Mouse (Mus musculus) cerebellum, adult 2 months (tissue): ENCODE results near the gene Klf16. TPM values are rescaled to one million over a fixed set of nuclear protein-coding genes. Genes with fewer than 3 reads are reported as not detected.

ENCODE experiments used
- DNase-seq, 2 experiments: peaks; one replicate each; pipeline ENCODE4 v3.0.0; 2021
- H3K27ac ChIP-seq: fragments of 200-500 bp; 2 replicates; pipeline ENCODE4 v1.5.1; 2012; ENCODE audit warnings: low read length, control low read depth, inconsistent platforms; ENCODE audit not compliant: insufficient read depth
- H3K27me3 ChIP-seq: fragments of 200-500 bp; 2 replicates; pipeline ENCODE4 v1.6.1; 2012; ENCODE audit warnings: inconsistent platforms, mild to moderate bottlenecking, low read length, moderate library complexity; ENCODE audit not compliant: control insufficient read depth, insufficient read depth
- H3K4me1 ChIP-seq: fragments of 200-500 bp; 2 replicates; pipeline ENCODE4 v1.6.1; 2011; ENCODE audit warnings: low read length; ENCODE audit not compliant: control insufficient read depth, insufficient read depth
- H3K4me3 ChIP-seq: fragments of 200-500 bp; replicated peaks from 2 replicates; pipeline ENCODE3; 2011; ENCODE audit warnings: mild to moderate bottlenecking, low read depth, low read length, control low read depth; ENCODE audit not compliant: insufficient read depth
- CTCF ChIP-seq: fragments of 200-500 bp; IDR thresholded peaks from 2 replicates; pipeline ENCODE4 v1.5.1; 2011; ENCODE audit warnings: low read depth, mild to moderate bottlenecking, control low read depth, low read length, moderate library complexity, borderline replicate concordance; ENCODE audit not compliant: insufficient read depth
- POLR2A ChIP-seq: fragments of 200-500 bp; IDR thresholded peaks from 2 replicates; pipeline ENCODE4 v1.6.1; 2011; ENCODE audit warnings: low read length, control low read depth, borderline replicate concordance; ENCODE audit not compliant: insufficient read depth
- WGBS: fragments of 180-500 bp; shearing (Covaris S2); methylation state at CpG from one replicate; pipeline ENCODE4 v1.1.7; 2018; 5-methylcytosine and 5-hydroxymethylcytosine counted together
- polyA plus RNA-seq: library from polyadenylated mRNA; depleted of rRNA; stranded (reverse); fragments of >200 nt; gene quantifications from 2 replicates; pipeline ENCODE4 v1.2.3, GENCODE M21; 2012

Gene Klf16
- polyA plus RNA-seq, 1 experiment: 10.6 TPM

- no peak for TF ChIP-seq CTCF
- no peak for TF ChIP-seq POLR2A
- no peak overlapping the region for H3K4me3 ChIP-seq
- DNase-seq: no peak
- peaks cover 34% of the 10 kb centered on the region for H3K4me1 ChIP-seq
- WGBS: 85% methylated on average over 8 of the region's 8 CpGs
- no peaks in the 10 kb centered on the region for H3K27me3 ChIP-seq
- no peak overlapping the region for H3K27ac ChIP-seq
Observed at GRCm38 (mm10) chr10:80553575-80553974, 23.5 kb downstream of the Klf16 start.

- no peak overlapping the region for H3K4me3 ChIP-seq
- H3K27ac ChIP-seq: no peak overlapping the region
- TF ChIP-seq CTCF (no peak), POLR2A (no peak)
- H3K4me1 ChIP-seq: peaks cover 22% of the 10 kb centered on the region
- WGBS: 60% methylated on average over 9 of the region's 9 CpGs
- no peak for DNase-seq
- no peaks in the 10 kb centered on the region for H3K27me3 ChIP-seq
Observed at GRCm38 (mm10) chr10:80552364-80552763, 24.8 kb downstream of the Klf16 start.

- no peaks in the 10 kb centered on the region for H3K27me3 ChIP-seq
- H3K27ac ChIP-seq: no peak overlapping the region
- TF ChIP-seq POLR2A (no peak), CTCF (no peak)
- no peak overlapping the region for H3K4me3 ChIP-seq
- peaks cover 13% of the 10 kb centered on the region for H3K4me1 ChIP-seq
- no peak for DNase-seq
- WGBS: 82% methylated on average over 21 of the region's 21 CpGs
Observed at GRCm38 (mm10) chr10:80549279-80549678, 27.8 kb downstream of the Klf16 start.

GRCm38 (mm10) chr10:80548428-80549006 lies 28.6 kb downstream of the Klf16 start:
- TF ChIP-seq CTCF (peak; percentile 80), POLR2A (no peak)
- DNase-seq: peak; percentile 63 to 70
- Histone ChIP-seq H3K27ac (no peak overlapping the region), H3K4me1 (peaks cover 5% of the 10 kb centered on the region), H3K27me3 (no peaks in the 10 kb centered on the region), H3K4me3 (no peak overlapping the region)
- WGBS: 70% methylated on average over 10 of the region's 10 CpGs

GRCm38 (mm10) chr10:80547539-80547938 lies 29.6 kb downstream of the Klf16 start:
- no peak for TF ChIP-seq POLR2A
- 83% methylated on average over 15 of the region's 15 CpGs for WGBS
- no peak for DNase-seq
- H3K27ac ChIP-seq: no peak overlapping the region
- H3K4me3 ChIP-seq: no peak overlapping the region
- H3K4me1 ChIP-seq: no peaks in the 10 kb centered on the region; the same call in 1 of the 2 replicates
- no peaks in the 10 kb centered on the region for H3K27me3 ChIP-seq

- no peak for DNase-seq
- Histone ChIP-seq H3K27ac (no peak overlapping the region), H3K4me3 (no peak overlapping the region), H3K27me3 (no peaks in the 10 kb centered on the region), H3K4me1 (no peaks in the 10 kb centered on the region; the same call in 1 of the 2 replicates)
- no peak for TF ChIP-seq POLR2A
- WGBS: 94% methylated on average over 4 of the region's 4 CpGs
Observed at GRCm38 (mm10) chr10:80546945-80547344, 30.2 kb downstream of the Klf16 start.

GRCm38 (mm10) chr10:80545590-80545989 lies 31.5 kb downstream of the Klf16 start:
- Histone ChIP-seq H3K4me3 (no peak overlapping the region), H3K27ac (no peak overlapping the region), H3K4me1 (no peaks in the 10 kb centered on the region; the same call in 1 of the 2 replicates), H3K27me3 (no peaks in the 10 kb centered on the region)
- DNase-seq: no peak
- no peak for TF ChIP-seq CTCF
- TF ChIP-seq POLR2A: no peak
- 86% methylated on average over 8 of the region's 8 CpGs for WGBS

GRCm38 (mm10) chr10:80543873-80544272 lies 33.2 kb downstream of the Klf16 start:
- WGBS: 70% methylated on average over 14 of the region's 14 CpGs
- H3K4me3 ChIP-seq: no peak overlapping the region
- no peak for DNase-seq
- no peaks in the 10 kb centered on the region; the same call in 1 of the 2 replicates for H3K4me1 ChIP-seq
- no peak for TF ChIP-seq POLR2A
- TF ChIP-seq CTCF: no peak
- no peak overlapping the region for H3K27ac ChIP-seq
- no peaks in the 10 kb centered on the region for H3K27me3 ChIP-seq

GRCm38 (mm10) chr10:80539493-80539892 lies 37.6 kb downstream of the Klf16 start:
- no peak for DNase-seq
- Histone ChIP-seq H3K4me3 (no peak overlapping the region), H3K27me3 (no peaks in the 10 kb centered on the region), H3K4me1 (no peaks in the 10 kb centered on the region), H3K27ac (no peak overlapping the region)
- WGBS: 53% methylated on average over 5 of the region's 5 CpGs
- TF ChIP-seq CTCF: no peak
- no peak for TF ChIP-seq POLR2A
